Mouse (Mus musculus): ENCODE data around the gene Lrrc4.

DNA sequence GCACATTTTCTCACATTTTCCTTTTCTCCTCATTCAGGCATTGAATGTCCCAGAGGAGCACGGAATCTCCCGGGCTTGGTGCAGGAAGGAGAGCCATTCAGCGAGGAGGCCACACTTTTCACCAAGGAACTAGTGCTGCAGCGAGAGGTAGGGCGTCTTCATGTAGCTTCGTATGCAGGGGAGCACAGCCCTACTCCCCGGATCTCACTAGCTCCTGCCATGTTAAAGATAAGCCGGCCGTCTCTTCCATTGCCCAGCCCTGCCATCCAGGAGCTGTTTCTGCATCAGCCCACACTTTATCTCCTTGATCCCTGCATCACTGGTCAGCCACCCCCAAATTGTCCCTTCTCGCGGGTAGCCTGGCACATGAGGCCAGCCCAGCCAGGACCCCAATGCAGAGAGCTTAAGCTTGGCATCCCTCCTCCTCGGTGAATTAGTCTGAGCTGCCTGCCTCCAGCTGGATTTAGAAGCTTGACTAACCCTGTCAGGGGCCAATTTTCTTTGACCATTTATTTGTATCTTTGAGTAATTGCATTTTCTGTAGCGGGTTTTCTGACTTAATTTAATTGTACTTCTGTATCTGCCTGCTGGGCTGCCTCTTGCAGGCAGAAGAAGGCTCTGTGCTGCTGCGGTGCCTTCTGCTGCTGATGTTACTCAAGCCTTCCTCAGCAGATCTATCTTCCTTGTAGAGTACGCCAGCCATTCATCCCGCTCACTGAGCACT lies 35.6 kb downstream of the Lrrc4 start:
- TF ChIP-seq CTCF (IDR thresholded peaks at IDR 0.05; ENCODE audit: low read depth, low read length) (no peak), GATA1 (IDR thresholded peaks at IDR 0.05; ENCODE audit: borderline replicate concordance, low read length) (no peak), GATA2 (IDR thresholded peaks at IDR 0.05; ENCODE audit: borderline replicate concordance, low read depth, low read length) (no peak)
